Mouse (Mus musculus) urinary bladder, postnatal 14 days (tissue): Measurements from ENCODE around the gene Snapc3.
"Not testable (repeated sequence)": the region's sequence is repeated elsewhere in the genome, so short reads cannot be mapped to it uniquely, and the experiment has no call there.

Experiments used
- DNase-seq: peaks from one replicate; pipeline ENCODE4 v3.0.0; 2021; ENCODE audit warnings: low spot score

Gene Snapc3

DNA sequence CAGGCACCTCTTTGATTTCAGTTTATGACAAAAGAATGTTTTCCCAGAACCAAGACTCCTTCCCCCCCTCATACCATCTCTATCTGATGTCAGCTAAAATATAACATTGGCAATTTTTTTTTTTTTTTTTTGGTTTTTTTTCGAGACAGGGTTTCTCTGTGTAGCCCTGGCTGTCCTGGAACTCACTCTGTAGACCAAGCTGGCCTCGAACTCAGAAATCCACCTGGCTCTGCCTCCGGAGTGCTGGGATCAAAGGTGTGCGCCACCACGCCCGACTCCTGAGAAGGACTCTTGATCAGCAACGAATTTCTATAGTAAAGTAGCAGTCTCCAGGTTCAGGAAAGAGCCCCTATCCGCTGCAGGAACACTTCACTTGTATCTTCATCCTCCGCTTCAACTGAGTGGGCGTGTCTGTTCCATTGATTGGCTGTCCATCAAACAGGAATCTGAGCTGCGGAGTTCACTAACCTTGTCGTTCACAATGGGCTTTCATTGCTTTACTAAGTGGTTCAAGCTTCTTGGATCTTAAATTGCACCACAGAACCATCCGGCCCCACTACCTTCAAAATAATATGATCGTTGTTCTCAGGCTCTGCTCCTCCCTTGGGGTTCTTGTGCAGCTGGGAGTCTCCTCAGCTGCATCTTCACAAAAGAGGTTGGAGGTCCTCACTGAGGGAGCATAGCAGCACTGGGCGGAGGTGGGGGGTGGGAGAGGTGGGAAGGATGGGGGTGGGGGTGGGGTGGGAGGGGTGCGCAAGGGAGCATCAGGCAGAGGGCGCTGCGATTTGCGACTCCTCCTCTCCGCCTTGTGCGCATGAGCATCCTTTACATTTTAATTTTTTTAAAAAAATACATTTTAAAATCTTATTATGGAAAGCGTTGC is 82.9 kb downstream of the Snapc3 start:
- DNase-seq: no peak

DNA sequence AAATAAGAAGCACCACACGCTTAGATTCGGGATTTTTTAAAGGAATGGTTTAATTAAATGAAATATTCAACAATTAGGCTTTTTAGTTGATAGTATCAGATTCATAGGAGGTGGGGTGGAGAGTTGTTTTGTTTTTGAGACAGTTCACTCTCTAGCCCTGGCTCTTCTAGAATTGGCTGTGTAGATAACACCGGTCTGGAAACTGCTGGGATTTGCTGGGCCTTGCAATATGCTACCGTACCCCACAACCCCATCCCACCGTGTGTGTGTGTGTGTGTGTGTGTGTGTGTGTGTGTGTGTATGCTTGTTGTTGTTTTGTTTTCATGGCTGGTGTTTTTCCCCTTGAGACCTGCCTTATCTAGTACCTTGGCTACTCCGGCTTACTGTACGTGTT is 83.5 kb downstream of the Snapc3 start:
- DNase-seq: no peak

DNA sequence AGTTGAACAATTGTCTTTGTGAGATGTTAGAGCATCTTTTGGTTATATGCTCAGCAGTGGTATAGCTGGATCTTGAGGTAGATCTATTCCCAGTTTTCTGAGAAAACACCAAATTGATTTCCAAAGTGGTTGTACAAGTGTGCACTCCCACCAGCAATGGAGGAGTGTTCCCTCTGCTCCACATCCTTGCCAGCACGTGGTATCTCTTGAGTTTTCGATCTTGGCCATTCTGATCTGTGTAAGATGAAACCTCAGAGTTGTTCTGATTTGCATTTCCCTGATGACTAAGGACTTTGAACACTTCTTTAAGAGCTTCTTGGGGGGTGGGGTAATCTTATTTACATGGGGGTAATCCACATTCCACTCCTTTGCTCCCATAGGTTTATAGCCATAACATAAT is 92.1 kb downstream of the Snapc3 start:
- no peak for DNase-seq

DNA sequence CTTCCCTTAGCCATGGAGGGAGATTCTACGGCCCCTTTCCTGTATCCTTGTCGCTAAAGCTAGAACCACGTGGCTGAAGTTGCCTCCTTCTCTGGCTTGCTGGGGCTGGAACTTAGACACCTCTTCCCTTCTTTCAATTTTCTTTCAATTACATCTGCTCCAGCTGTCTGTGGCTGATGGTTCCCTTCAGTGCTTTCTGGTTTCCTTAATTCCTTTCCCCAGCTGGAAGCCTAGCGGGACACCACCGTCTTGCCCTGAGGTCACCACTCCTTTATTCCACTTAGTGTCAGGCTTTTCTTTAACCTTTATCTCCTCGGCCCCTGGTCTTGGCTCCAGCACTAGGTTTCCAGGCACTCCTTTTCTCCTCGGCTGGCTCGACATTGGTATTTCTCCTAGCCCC is 93.6 kb downstream of the Snapc3 start:
- DNase-seq: no peak

DNA sequence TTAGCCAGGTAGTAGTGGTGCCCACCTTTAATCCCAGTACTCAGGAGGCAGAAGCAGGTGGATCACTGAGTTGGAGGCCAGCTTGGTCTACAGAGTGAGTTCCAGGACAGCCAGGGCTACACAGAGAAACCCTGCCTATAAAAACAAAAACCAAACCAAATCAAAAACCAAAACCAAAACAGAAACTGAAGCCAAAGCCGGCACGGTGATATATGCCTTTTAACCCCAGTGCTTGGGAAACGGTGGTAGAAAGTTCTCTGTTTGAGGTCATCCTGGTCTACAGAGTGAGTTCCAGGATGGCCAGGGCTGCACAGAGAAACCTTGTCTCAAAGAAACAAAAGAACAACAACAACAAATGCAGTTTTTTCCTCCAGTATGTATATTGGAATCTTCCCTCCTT is 94.7 kb downstream of the Snapc3 start:
- DNase-seq: no peak

DNA sequence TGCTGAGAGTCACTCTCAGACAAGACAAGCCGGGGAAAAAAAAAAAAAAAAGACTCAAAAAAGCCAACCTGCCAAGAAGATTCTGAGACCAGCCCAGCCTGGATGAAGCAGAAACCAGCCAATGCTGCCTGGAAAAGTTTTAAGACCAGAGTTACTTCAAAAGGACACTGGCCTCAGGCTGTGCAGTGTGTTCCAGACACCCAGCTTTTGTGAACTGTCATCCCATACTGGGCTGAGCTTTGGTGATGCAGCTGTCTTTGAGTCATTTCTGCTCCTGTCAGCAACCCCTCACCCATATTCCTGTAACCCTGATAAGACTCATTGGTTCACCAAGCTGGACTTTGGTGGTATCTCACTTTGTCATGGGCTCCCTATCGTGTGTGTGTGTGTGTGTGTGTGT is 95.1 kb downstream of the Snapc3 start:
- DNase-seq: no peak

DNA sequence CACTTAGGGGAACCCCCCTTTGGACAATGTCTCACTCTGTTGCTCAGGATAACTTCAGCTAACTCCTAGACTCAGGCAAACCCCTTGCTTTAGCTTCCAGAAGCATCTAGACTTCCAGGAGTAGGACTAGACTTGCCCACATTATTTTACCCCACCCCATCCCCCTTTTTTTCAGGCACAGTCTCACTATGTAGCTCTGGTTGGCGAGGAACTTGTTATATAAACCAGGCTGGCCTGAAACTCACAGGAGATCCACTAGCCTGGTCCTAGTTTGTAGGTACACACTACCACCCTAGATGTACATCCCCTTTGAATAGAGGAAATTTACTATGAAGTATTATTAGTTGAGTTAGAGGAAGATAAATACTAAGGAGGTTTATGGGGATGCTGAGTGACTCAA is 96.7 kb downstream of the Snapc3 start:
- no peak for DNase-seq

DNA sequence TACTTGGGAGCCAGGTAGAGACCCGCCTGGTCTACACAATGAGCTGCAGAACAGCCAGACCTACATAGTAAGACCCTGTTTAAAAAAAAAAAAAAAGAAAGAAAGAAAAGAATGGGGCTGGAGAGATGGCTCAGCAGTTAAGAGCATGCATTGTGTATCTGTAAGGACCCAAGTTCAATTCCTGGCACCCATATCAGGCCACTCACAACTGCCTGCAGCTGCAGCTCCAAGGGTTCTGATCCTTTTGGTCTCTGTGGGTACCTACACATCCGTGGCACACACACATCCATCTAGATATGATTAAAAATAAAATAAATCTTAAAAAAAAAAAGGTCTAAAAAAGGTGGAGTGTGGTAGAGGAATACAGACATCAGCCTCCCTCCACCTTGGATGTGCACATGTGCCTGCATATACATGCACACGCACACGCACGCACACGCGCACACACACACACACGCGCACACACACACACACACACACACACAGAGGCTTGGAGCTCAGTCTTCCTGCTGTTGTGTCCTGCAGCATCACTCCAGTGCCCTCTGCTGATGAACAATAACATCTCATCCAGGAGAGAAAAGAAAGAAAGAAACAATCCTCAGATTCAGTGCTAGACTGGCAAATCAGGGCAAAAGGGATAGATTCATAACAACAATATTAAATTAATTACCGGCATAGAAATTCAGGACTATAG is 97.6 kb downstream of the Snapc3 start:
- no peak for DNase-seq

DNA sequence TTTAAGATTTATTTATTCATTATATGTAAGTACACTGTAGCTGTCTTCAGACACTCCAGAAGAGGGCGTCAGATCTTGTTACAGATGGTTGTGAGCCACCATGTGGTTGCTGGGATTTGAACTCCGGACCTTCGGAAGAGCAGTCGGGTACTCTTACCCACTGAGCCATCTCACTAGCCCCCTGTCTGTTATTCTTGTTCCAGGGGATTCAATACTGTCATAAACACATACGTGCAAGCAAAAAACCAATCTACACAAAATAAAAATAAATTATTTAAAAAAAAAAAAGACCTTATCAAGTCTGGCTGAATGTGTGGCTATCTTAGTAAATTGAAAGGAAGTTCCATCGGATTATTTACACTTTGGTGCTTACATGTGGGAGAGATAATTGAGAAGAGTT is 98.6 kb downstream of the Snapc3 start:
- not testable (repeated sequence) for DNase-seq
